Mouse (Mus musculus) cerebellum, adult 2 months (tissue): ENCODE data around the gene Ldb2.

Experiments used
- CTCF ChIP-seq: fragments of 200-500 bp; IDR thresholded peaks from 2 replicates; pipeline ENCODE4 v1.5.1; 2011; ENCODE audit warnings: low read depth, mild to moderate bottlenecking, control low read depth, low read length, moderate library complexity, borderline replicate concordance; ENCODE audit not compliant: insufficient read depth
- POLR2A ChIP-seq: fragments of 200-500 bp; IDR thresholded peaks from 2 replicates; pipeline ENCODE4 v1.6.1; 2011; ENCODE audit warnings: low read length, control low read depth, borderline replicate concordance; ENCODE audit not compliant: insufficient read depth

DNA sequence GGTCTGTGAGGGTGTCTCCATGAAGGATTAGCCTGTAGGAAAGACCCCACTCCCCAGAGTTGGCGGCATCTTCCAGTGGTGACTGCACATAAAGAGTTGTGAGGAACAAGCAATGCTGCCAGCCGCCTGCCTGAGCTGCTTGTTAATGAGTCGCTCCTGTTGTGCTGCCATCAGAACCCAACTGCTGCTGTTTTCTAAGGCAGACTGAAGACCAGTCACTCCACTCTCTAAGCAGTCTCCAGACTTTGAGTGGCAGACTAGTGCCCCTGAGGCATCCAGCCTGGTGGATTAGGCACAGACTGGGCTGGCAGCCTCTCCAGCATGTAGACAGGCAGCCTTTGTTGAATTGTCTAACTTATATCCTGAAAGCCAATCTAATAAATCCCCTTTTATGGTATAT, 101.5 kb downstream of the Ldb2 start:
- no peak for TF ChIP-seq CTCF
- TF ChIP-seq POLR2A = no peak
